Mouse (Mus musculus): ENCODE data around the gene Lrch1. TPM values are rescaled to one million over a fixed set of nuclear protein-coding genes. Genes with fewer than 3 reads are reported as not detected.

The Lrch1 gene
- polyA plus RNA-seq, 1 experiment: 9.9 TPM

DNA sequence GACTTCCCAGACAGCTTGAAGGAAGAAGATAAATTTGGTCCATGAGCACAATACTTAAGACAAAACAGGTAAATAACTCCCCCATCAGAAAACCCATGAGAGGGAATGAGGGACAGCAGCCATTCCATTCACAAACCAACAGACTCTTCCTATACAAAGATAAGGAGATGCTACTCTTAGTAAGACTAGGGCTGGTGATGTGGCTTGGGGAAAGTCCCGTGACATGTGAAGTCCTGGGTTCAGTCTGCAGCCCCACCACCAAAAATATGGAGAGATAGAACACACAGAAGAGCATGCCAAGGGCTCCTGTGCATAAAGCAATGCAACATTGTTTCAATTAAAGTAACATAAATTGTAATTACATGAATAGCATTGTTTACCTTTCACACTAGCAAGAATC lies 88.5 kb downstream of the Lrch1 start:
- Histone ChIP-seq H3K4me2 (ENCODE audit: low read depth) (no peak overlapping the region), H3ac (ENCODE audit: control insufficient read depth, insufficient read length) (no peak overlapping the region), H3K36me3 (ENCODE audit: control insufficient read depth, insufficient read depth) (no peaks in the 10 kb centered on the region), H3K4me3 (no peak overlapping the region), H3K27me3 (ENCODE audit: control insufficient read depth, insufficient read depth, insufficient read length) (no peaks in the 10 kb centered on the region), H3K79me2 (ENCODE audit: control insufficient read depth, insufficient read depth) (peaks cover 32% of the 10 kb centered on the region)
- TF ChIP-seq MYOG (IDR thresholded peaks at IDR 0.05; ENCODE audit: control insufficient read depth in 1 of 3, insufficient read depth in 1 of 3, insufficient read length in 2 of 3, low read depth in 2 of 3) (no peak), MAX (IDR thresholded peaks at IDR 0.05; ENCODE audit: low read depth) (no peak), POLR2AphosphoS2 (IDR thresholded peaks at IDR 0.05; ENCODE audit: insufficient read length, low read depth) (no peak), CEBPB (IDR thresholded peaks at IDR 0.05; ENCODE audit: insufficient read depth, poor library complexity, severe bottlenecking) (no peak), REST (IDR thresholded peaks at IDR 0.05; ENCODE audit: insufficient read depth, insufficient read length) (no peak), USF1 (IDR thresholded peaks at IDR 0.05; ENCODE audit: low read depth) (no peak)

DNA sequence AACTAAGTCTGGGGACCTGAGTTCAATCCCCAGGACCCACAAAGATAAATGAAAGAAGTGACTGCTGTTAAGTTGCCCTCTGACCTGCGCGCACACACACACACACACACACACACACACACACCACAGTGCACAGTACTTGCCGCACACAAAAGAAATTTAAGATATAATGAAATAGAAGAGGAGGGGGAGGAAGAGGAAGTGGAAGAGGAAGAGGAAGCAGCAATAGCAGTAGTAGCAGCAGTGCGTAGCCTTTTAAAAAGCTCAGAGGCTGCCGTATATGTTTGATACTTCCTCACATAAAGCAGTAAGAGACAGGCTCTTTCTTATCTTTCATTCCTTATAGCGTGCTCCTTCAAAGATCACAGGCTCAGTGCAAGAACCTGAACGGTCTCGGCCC lies 92.2 kb downstream of the Lrch1 start:
- no peak for TF ChIP-seq E2F4 (IDR thresholded peaks at IDR 0.05; ENCODE audit: insufficient read depth)
- TF ChIP-seq USF1 (IDR thresholded peaks at IDR 0.05; ENCODE audit: low read depth): no peak
- no peak for TF ChIP-seq POLR2AphosphoS2 (IDR thresholded peaks at IDR 0.05; ENCODE audit: insufficient read length, low read depth)
- TF ChIP-seq MAX (IDR thresholded peaks at IDR 0.05; ENCODE audit: low read depth): no peak
- no peak for TF ChIP-seq MYOG (IDR thresholded peaks at IDR 0.05; ENCODE audit: control insufficient read depth in 1 of 3, insufficient read depth in 1 of 3, insufficient read length in 2 of 3, low read depth in 2 of 3)
- TF ChIP-seq REST (IDR thresholded peaks at IDR 0.05; ENCODE audit: insufficient read depth, insufficient read length): no peak
- TF ChIP-seq SRF (IDR thresholded peaks at IDR 0.05; ENCODE audit: control insufficient read depth, insufficient read length, low read depth): no peak
- TF ChIP-seq CEBPB (IDR thresholded peaks at IDR 0.05; ENCODE audit: insufficient read depth, poor library complexity, severe bottlenecking): no peak
- Histone ChIP-seq H3ac (ENCODE audit: control insufficient read depth, insufficient read length) (no peak overlapping the region), H3K27me3 (ENCODE audit: control insufficient read depth, insufficient read depth, insufficient read length) (no peaks in the 10 kb centered on the region), H3K79me2 (ENCODE audit: control insufficient read depth, insufficient read depth) (peaks cover 11% of the 10 kb centered on the region), H3K4me3 (no peak overlapping the region), H3K4me2 (ENCODE audit: low read depth) (no peak overlapping the region), H3K36me3 (ENCODE audit: control insufficient read depth, insufficient read depth) (no peaks in the 10 kb centered on the region)

DNA sequence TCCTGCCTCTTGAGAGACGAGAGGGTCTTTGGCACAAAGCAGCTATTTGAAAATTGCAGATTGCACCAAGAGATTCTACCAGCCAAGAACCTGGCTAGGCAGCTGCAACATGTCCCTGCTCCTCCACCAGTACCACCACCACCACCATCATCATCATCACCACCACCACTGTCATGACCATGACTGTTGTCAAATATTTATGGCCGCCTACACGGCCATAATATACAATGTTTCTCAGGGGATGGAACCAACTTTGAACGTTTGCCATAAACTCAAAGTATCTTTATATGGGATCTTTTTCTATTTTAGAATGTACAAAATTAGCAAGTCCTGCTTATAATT lies 93.9 kb downstream of the Lrch1 start:
- Histone ChIP-seq H3ac (ENCODE audit: control insufficient read depth, insufficient read length) (no peak overlapping the region), H3K4me2 (ENCODE audit: low read depth) (peak overlapping the region; percentile 25), H3K36me3 (ENCODE audit: control insufficient read depth, insufficient read depth) (no peaks in the 10 kb centered on the region), H3K4me3 (no peak overlapping the region), H3K79me2 (ENCODE audit: control insufficient read depth, insufficient read depth) (peaks cover 5% of the 10 kb centered on the region), H3K27me3 (ENCODE audit: control insufficient read depth, insufficient read depth, insufficient read length) (no peaks in the 10 kb centered on the region)
- TF ChIP-seq TCF12 (IDR thresholded peaks at IDR 0.05; ENCODE audit: insufficient read depth, poor library complexity, severe bottlenecking): no peak

DNA sequence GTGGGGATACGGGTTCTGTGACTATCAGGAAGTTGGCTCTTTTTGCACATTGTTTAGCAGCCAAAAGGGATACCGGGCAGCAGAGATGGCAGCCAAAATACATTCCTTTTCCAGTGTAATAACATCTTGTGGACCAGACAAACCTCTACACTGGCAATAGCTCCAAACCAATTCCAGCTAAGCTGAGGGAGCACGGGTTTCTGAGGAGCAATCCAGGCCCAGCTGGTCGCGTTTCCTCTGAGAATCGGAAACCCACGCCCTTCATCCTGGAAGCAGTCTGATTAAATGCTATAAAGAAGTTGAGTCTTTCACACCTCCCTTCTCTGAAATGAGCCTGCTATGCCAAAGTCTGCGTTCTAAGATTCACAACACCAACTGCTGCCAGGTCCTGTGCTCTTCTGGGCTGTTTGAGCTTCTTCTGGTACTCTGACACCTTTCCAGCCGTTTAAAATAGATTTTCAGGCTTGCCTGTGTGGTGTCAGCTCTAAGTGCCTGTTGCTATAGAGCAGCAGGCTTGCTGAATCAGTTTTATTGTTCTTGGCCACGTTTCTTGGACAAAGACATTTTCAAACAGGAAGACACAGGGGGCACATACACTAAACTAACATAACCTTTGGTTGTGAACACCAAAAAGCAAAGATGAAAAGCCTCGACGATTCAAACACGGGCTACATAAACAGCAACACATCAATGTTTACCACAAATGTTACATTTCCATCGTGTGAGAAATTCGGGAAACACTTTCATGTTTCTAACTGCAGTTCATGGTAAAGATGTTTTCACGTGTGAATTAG lies 94.5 kb downstream of the Lrch1 start:
- TF ChIP-seq MAX (IDR thresholded peaks at IDR 0.05; ENCODE audit: low read depth) (no peak), TCF3 (IDR thresholded peaks at IDR 0.05; ENCODE audit: insufficient read length, low read depth) (no peak), CEBPB (IDR thresholded peaks at IDR 0.05; ENCODE audit: insufficient read depth, poor library complexity, severe bottlenecking) (no peak), POLR2AphosphoS2 (IDR thresholded peaks at IDR 0.05; ENCODE audit: insufficient read length, low read depth) (no peak), USF1 (IDR thresholded peaks at IDR 0.05; ENCODE audit: low read depth) (no peak), SRF (IDR thresholded peaks at IDR 0.05; ENCODE audit: control insufficient read depth, insufficient read length, low read depth) (no peak)
- no peaks in the 10 kb centered on the region for H3K36me3 ChIP-seq (ENCODE audit: control insufficient read depth, insufficient read depth)
- peak overlapping the region; percentile 25 for H3K4me2 ChIP-seq (ENCODE audit: low read depth)
- H3K27me3 ChIP-seq (ENCODE audit: control insufficient read depth, insufficient read depth, insufficient read length): no peaks in the 10 kb centered on the region
- H3ac ChIP-seq (ENCODE audit: control insufficient read depth, insufficient read length): no peak overlapping the region
- no peak overlapping the region for H3K4me3 ChIP-seq
- H3K79me2 ChIP-seq (ENCODE audit: control insufficient read depth, insufficient read depth): peaks cover 3% of the 10 kb centered on the region

DNA sequence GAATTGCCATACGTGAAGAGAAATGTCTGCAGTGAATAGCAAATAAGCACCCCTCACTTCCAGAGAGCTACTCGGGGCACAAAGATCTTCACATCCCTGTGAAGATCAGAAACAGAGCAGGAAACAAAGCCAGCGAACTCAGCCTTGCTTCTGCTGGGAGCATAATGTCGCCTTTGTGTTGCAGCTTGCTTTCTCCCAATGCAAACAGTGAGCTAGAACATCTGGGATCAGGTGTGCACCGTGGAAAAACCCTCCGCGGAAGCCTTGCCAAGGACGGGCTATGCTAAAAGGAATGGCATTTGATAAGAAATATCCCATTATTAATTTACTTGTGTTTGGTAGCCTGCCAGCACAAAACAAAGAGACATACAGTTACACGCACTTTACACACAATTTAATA lies 95.8 kb downstream of the Lrch1 start:
- Histone ChIP-seq H3K36me3 (ENCODE audit: control insufficient read depth, insufficient read depth) (no peaks in the 10 kb centered on the region), H3ac (ENCODE audit: control insufficient read depth, insufficient read length) (no peak overlapping the region), H3K4me3 (no peak overlapping the region), H3K4me2 (ENCODE audit: low read depth) (no peak overlapping the region), H3K79me2 (ENCODE audit: control insufficient read depth, insufficient read depth) (peaks cover 3% of the 10 kb centered on the region), H3K27me3 (ENCODE audit: control insufficient read depth, insufficient read depth, insufficient read length) (no peaks in the 10 kb centered on the region)
- no peak for TF ChIP-seq MYOD1 (IDR thresholded peaks at IDR 0.05; ENCODE audit: control insufficient read depth in 1 of 3, insufficient read length in 2 of 3, low read depth in 2 of 3)
- no peak for TF ChIP-seq CEBPB (IDR thresholded peaks at IDR 0.05; ENCODE audit: insufficient read depth, poor library complexity, severe bottlenecking)
- TF ChIP-seq REST (IDR thresholded peaks at IDR 0.05; ENCODE audit: insufficient read depth, insufficient read length): no peak
- TF ChIP-seq MAX (IDR thresholded peaks at IDR 0.05; ENCODE audit: low read depth): no peak

DNA sequence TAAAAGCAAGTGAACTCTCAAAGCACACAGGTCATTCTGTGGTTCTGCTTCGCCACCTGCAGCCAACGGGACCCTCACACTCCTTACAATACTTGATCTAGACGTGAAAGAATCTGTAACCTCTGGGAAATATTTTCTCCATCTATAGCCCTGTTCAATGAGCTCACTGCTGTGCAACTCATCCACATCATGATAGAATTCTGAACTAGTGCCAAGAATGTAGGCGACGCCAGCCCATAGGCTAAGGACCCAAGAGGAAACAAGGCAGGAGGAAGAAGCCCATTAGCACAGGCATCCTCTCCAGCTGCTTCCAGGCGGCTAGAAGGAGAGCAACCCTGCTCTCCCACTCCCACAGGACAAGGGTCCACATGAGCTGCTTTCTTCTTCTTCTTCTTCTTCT lies 98.7 kb downstream of the Lrch1 start:
- H3K79me2 ChIP-seq (ENCODE audit: control insufficient read depth, insufficient read depth): peaks cover 12% of the 10 kb centered on the region
- no peaks in the 10 kb centered on the region for H3K27me3 ChIP-seq (ENCODE audit: control insufficient read depth, insufficient read depth, insufficient read length)
- TF ChIP-seq MYOD1 (IDR thresholded peaks at IDR 0.05; ENCODE audit: control insufficient read depth in 1 of 3, insufficient read length in 2 of 3, low read depth in 2 of 3): no peak
- no peak for TF ChIP-seq MAX (IDR thresholded peaks at IDR 0.05; ENCODE audit: low read depth)
- no peak for TF ChIP-seq REST (IDR thresholded peaks at IDR 0.05; ENCODE audit: insufficient read depth, insufficient read length)
- no peak for TF ChIP-seq USF1 (IDR thresholded peaks at IDR 0.05; ENCODE audit: low read depth)
- no peak for TF ChIP-seq E2F4 (IDR thresholded peaks at IDR 0.05; ENCODE audit: insufficient read depth)
- no peak for TF ChIP-seq CEBPB (IDR thresholded peaks at IDR 0.05; ENCODE audit: insufficient read depth, poor library complexity, severe bottlenecking)
- H3K4me3 ChIP-seq: no peak overlapping the region
- H3ac ChIP-seq (ENCODE audit: control insufficient read depth, insufficient read length): no peak overlapping the region
- H3K4me2 ChIP-seq (ENCODE audit: low read depth): no peak overlapping the region
- no peaks in the 10 kb centered on the region for H3K36me3 ChIP-seq (ENCODE audit: control insufficient read depth, insufficient read depth)
